Mouse (Mus musculus) 416B (cell line): ENCODE data around the gene Mlec.
"Not testable (repeated sequence)": the region's sequence is repeated elsewhere in the genome, so short reads cannot be mapped to it uniquely, and the experiment has no call there.

Experiments used
- DNase-seq: peaks from one replicate; pipeline ENCODE4 v3.0.0; 2011; ENCODE audit warnings: low read depth

Mlec gene

GRCm38 (mm10) chr5:115125211-115125871 lies 32.6 kb downstream of the Mlec start:
- DNase-seq = peak; percentile 79

GRCm38 (mm10) chr5:115124690-115125089 lies 33.3 kb downstream of the Mlec start:
- DNase-seq = no peak

GRCm38 (mm10) chr5:115120978-115121377 lies 37.0 kb downstream of the Mlec start:
- DNase-seq = no peak

GRCm38 (mm10) chr5:115118961-115119570 lies 38.9 kb downstream of the Mlec start, which contains the start of gene Acads:
Acads (minus strand) TSS chr5:115119346.
- DNase-seq = peak; percentile 81

- no peak for DNase-seq
These were observed 40.5 kb downstream of the Mlec start for GRCm38 (mm10) chr5:115117467-115117866.

GRCm38 (mm10) chr5:115116426-115116825 lies 41.6 kb downstream of the Mlec start:
- no peak for DNase-seq

- DNase-seq = no peak
These were observed 43.5 kb downstream of the Mlec start for GRCm38 (mm10) chr5:115114501-115114900.

- no peak for DNase-seq
These were observed 44.7 kb downstream of the Mlec start for GRCm38 (mm10) chr5:115113244-115113643.

- no peak for DNase-seq
These were observed 46.8 kb downstream of the Mlec start for GRCm38 (mm10) chr5:115111156-115111555.

- DNase-seq = not testable (repeated sequence)
These were observed 54.7 kb downstream of the Mlec start for GRCm38 (mm10) chr5:115103253-115103652.

- DNase-seq = no peak
These were observed 55.7 kb downstream of the Mlec start for GRCm38 (mm10) chr5:115102231-115102630.

GRCm38 (mm10) chr5:115100473-115100872 lies 57.5 kb downstream of the Mlec start:
- DNase-seq = no peak

- DNase-seq = no peak
These were observed 58.0 kb downstream of the Mlec start for GRCm38 (mm10) chr5:115099991-115100390.

GRCm38 (mm10) chr5:115099530-115099929 lies 58.4 kb downstream of the Mlec start:
- no peak for DNase-seq

GRCm38 (mm10) chr5:115098195-115098594 lies 59.8 kb downstream of the Mlec start, which contains the start of gene Gm10401:
Gm10401 (minus strand) TSS chr5:115098295.
- no peak for DNase-seq
